Mouse (Mus musculus) stomach, embryonic 15.5 days (tissue): ENCODE results near the gene Fem1a. TPM values are rescaled to one million over a fixed set of nuclear protein-coding genes. Genes with fewer than 3 reads are reported as not detected.
A peak's percentile ranks its signal among the peaks of the same experiment; 100 is the strongest.

Experiments
- ATAC-seq: fragments of 200-750 bp; cut with Nextera tagmentation; 2 replicates; pipeline ENCODE4 v1.8.0; 2017; ENCODE audit warnings: low read depth, moderate number of reproducible peaks, moderate TSS enrichment; ENCODE audit not compliant: insufficient read depth, low FRiP score
- H3K27ac ChIP-seq: fragments of 300-500 bp; sonication (generic); 2 replicates; pipeline ENCODE4 v1.5.1; 2015; ENCODE audit warnings: mild to moderate bottlenecking, inconsistent platforms
- H3K27me3 ChIP-seq: fragments of 300-500 bp; sonication (generic); replicated peaks from 2 replicates; pipeline ENCODE4 v1.6.1; 2015; ENCODE audit warnings: inconsistent platforms
- H3K36me3 ChIP-seq: fragments of 300-500 bp; sonication (generic); 2 replicates; pipeline ENCODE4 v1.6.1; 2015; ENCODE audit warnings: inconsistent platforms
- H3K4me1 ChIP-seq: fragments of 300-500 bp; sonication (generic); 2 replicates; pipeline ENCODE4 v1.6.1; 2015; ENCODE audit warnings: inconsistent platforms
- H3K4me2 ChIP-seq: fragments of 300-500 bp; sonication (generic); 2 replicates; pipeline ENCODE4 v1.6.1; 2015; ENCODE audit warnings: mild to moderate bottlenecking, inconsistent platforms
- H3K4me3 ChIP-seq: fragments of 300-500 bp; sonication (generic); replicated peaks from 2 replicates; pipeline ENCODE4 v1.5.1; 2015; ENCODE audit warnings: inconsistent platforms
- H3K9ac ChIP-seq: fragments of 300-500 bp; sonication (generic); 2 replicates; pipeline ENCODE4 v1.6.1; 2015; ENCODE audit warnings: inconsistent platforms
- H3K9me3 ChIP-seq: fragments of 300-500 bp; sonication (generic); 2 replicates; pipeline ENCODE4 v1.6.1; 2016; ENCODE audit warnings: inconsistent platforms
- WGBS: fragments of 180-500 bp; shearing (Covaris S2); methylation state at CpG from one replicate; pipeline ENCODE4 v1.1.7; 2015; 5-methylcytosine and 5-hydroxymethylcytosine counted together
- polyA plus RNA-seq: library from polyadenylated mRNA; unstranded; fragments of >200 nt; fragmentation: Nextera tagmentation; extraction: Ambion mirVana; gene quantifications from 2 replicates; pipeline ENCODE4 v1.2.1, GENCODE M21; 2015

Gene Fem1a
- polyA plus RNA-seq, 1 experiment from 2014 or later = 12.7 TPM

DNA sequence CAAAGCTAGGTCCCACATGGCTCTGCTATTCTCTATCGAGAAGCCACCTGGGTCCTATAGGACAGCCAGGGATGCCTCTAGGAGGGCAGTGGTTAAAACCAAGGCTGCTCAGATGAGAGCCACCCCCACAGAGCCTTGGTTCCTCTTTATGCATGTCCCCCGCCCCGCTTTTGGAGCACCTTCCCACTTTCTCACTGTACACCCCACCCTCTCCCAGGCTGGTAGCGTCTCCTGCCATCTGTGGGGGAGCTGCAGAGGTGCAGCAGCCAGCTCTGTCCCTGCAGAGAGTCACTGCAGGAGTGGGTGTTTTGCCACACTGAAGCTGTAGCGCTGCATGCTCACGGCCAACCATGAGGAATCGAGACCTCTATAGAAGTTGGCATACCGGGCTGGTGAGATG lies 26.7 kb downstream of the Fem1a start:
- H3K4me2 ChIP-seq = no peak overlapping the region
- no peak overlapping the region for H3K9ac ChIP-seq
- no peak overlapping the region for H3K4me3 ChIP-seq
- H3K27me3 ChIP-seq = no peaks in the 10 kb centered on the region
- WGBS = 92% methylated on average over 8 of the region's 8 CpGs
- H3K36me3 ChIP-seq = peaks cover 47% of the 10 kb centered on the region
- no peak overlapping the region for H3K27ac ChIP-seq
- no peaks in the 10 kb centered on the region for H3K9me3 ChIP-seq
- no peak for ATAC-seq
- H3K4me1 ChIP-seq = peaks cover 16% of the 10 kb centered on the region

DNA sequence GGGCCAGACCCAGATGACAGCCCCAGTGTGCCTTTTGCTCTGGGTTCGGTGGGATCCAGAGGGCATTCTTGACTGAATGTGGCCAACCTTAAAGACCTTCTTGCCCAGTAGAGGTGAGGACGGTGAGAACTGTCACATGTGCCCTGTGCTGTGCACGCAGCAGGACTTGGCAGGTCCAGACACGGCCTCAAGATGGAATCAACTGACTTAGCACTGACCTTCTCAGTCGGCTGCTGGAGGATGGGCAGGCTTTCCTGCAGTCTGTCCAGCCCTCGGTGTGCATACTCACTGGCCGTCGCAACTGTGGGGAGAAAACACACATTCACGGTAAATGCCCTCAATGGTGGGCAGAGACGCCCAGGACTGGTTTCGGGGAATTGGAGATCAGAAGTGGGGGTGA lies 29.4 kb downstream of the Fem1a start:
- Histone ChIP-seq H3K4me2 (no peak overlapping the region), H3K9me3 (no peaks in the 10 kb centered on the region), H3K4me3 (no peak overlapping the region), H3K36me3 (peaks cover 39% of the 10 kb centered on the region), H3K27ac (no peak overlapping the region), H3K9ac (no peak overlapping the region), H3K27me3 (no peaks in the 10 kb centered on the region), H3K4me1 (peaks cover 26% of the 10 kb centered on the region)
- WGBS = 94% methylated on average over 11 of the region's 11 CpGs
- no peak for ATAC-seq

DNA sequence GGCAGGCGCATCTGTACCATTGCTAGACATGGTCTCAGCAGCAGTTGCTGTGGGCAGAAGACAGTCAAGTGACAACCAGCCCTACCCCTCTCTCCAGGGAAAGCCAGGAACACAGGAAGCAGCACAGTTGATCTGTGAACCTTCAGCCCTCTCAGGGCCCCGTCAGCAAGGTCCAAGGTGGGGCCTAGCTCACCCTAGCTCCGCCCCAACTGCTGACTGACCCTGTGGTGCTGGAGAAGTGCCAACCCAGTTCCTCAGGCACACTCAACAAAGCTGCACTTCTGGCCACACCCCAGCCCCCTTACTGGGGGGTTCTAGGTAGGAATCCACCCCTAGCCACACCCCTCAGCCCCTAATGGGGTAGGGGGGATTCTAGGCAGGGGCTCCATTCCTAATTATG lies 31.2 kb downstream of the Fem1a start:
- H3K9ac ChIP-seq = no peak overlapping the region
- peak overlapping the region; percentile 49 for H3K27ac ChIP-seq
- WGBS = 39% methylated on average over 3 of the region's 3 CpGs
- H3K36me3 ChIP-seq = peaks cover 32% of the 10 kb centered on the region
- no peaks in the 10 kb centered on the region for H3K9me3 ChIP-seq
- ATAC-seq = peak; percentile 9; the same call in 1 of the 2 replicates
- H3K4me3 ChIP-seq = peak overlapping the region; percentile 17; the same call in 1 of the 2 replicates
- peaks cover 31% of the 10 kb centered on the region for H3K4me1 ChIP-seq
- peak overlapping the region; percentile 44 for H3K4me2 ChIP-seq
- H3K27me3 ChIP-seq = no peaks in the 10 kb centered on the region

DNA sequence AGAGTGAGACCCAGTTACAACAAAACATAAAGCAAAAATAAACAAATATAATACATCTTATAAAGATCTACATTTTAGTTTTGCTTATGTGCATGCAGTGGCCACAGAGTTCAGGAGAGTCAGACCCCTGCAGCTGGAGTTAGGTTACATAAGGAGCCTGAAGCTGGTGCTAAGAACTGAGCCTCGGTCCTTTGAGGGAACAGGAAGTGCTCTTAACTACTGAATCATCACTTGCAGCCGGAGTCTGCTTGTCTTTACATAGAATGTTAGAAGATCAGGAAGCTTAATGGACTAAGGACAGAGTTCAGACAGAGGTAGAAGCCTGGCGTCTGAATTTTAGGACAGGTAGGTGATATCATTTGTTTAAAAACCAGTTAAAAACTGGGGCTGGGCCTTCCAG lies 32.3 kb downstream of the Fem1a start:
- no peak for ATAC-seq
- Histone ChIP-seq H3K4me1 (peaks cover 31% of the 10 kb centered on the region), H3K4me2 (peak overlapping the region; percentile 79), H3K27ac (peak overlapping the region; percentile 97), H3K27me3 (no peaks in the 10 kb centered on the region), H3K36me3 (peaks cover 31% of the 10 kb centered on the region), H3K9ac (no peak overlapping the region; the same call in 1 of the 2 replicates), H3K9me3 (no peaks in the 10 kb centered on the region), H3K4me3 (peak overlapping the region; percentile 57)
- 26% methylated on average over 3 of the region's 3 CpGs for WGBS

DNA sequence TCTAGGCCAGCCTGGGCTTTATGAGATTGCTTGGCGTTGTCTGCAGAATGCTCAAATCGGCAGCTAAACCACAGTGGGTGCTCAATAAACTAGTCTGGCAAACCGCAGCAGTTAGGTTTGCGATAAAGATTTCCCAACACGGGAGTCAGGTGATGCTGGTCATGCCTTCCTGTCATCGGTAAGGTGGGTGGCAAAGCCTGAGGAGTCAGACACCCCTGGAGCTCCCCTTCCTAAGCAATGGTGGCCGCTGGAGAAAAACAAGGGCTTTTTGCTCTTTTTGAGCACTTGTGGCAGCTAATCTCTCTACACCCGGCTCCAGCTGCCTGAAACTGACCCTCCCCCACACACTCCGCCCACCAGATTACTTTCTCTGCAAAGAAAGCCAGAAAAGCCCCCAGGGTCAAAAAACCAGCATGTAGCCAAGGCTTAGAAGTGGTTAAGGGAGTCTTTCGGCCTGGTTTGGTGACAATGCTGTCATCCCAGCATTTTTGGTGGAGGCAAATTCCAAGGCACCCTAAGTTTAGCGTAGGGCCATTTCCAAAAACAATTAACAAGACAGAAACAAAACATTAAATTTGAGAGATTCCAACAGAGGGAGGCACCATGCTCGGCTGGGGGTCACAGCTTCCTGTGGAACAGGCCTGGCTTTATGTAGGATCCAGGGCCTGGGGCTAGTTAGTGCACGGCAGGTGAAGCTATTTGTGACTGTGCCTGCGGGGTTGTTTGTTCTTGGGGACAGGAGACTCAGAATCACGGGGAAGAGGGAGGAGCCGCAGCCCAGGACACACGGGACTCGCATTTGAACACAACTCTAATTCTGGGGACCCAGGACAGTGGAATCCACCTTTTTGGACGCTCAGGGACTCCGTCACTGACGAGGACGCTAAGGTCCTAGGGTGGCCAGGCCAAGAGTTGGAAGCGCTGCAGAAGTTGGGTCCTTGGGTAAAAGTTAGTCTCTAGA lies 33.0 kb downstream of the Fem1a start:
- no peaks in the 10 kb centered on the region for H3K9me3 ChIP-seq
- peak overlapping the region; percentile 57 for H3K4me3 ChIP-seq
- 3% methylated on average over 23 of the region's 23 CpGs for WGBS

DNA sequence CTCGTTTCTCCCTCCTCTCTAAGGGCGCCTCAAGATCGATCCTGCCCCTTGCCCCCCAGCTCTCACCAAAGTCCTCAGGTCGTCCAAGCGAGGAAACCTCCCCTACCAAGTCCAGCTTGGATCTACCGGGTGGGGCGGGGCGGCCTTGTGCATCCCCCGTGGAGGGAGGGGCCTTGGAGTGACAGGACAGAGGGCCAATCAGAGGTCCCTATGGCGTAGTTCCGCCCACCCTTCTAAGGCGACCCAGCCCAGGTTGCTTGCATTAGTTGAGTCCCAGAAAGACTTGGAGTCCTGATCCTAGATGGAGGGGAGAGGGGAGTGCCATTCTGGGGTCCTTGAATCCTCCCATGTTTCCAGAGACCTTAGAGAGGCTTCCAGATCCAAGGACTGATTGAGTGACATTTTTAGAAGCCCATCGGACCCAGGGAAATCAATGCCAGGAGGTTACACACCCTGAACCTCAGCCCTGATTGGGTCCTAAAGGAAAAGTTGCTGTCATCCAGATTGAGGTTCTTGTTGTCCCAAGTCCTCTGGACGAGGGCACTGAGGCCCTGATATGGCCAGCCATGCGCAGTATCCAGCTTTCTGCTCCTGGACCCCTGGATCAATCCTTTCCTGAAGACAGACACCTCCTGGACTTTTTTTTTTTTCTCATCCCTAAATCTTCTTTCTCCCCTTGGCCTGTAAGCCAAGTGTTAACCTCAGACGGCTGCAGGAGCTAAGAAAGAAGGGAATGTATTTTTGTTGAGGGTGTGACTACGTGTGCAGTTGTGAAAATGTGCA lies 34.0 kb downstream of the Fem1a start:
- Histone ChIP-seq H3K9me3 (no peaks in the 10 kb centered on the region), H3K27me3 (no peaks in the 10 kb centered on the region), H3K4me2 (peak overlapping the region; percentile 79), H3K4me3 (peak overlapping the region; percentile 57), H3K36me3 (peaks cover 14% of the 10 kb centered on the region), H3K4me1 (peaks cover 31% of the 10 kb centered on the region), H3K27ac (peak overlapping the region; percentile 97), H3K9ac (peak overlapping the region; percentile 45)
- 4% methylated on average over 17 of the region's 17 CpGs for WGBS
- peak; percentile 87 for ATAC-seq

More for the DNA sequence above, 33.0 kb downstream of the Fem1a start:
- Histone ChIP-seq H3K36me3 (peaks cover 23% of the 10 kb centered on the region), H3K27me3 (no peaks in the 10 kb centered on the region), H3K9ac (peak overlapping the region; percentile 45), H3K27ac (peak overlapping the region; percentile 97), H3K4me1 (peaks cover 31% of the 10 kb centered on the region), H3K4me2 (peak overlapping the region; percentile 79)
- ATAC-seq = peak; percentile 8; the same call in 1 of the 2 replicates

DNA sequence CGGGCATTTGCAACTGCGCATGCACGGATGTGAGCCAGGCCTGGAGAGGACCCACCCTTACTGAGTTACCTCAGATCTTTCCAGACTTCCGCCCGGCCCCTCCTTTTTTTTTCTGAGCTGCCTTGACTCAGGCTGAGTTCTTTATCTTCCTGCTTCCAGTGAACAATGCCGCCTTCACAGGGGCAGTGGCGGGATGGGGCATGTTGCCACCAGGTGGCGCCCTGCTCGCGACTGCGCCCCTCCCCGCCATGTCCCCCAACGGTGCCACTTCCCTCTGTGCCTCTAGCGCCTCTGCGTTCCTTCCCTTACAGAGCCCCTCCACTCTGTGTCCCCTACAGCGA lies 34.5 kb downstream of the Fem1a start:
- Histone ChIP-seq H3K27ac (peak overlapping the region; percentile 97), H3K4me3 (peak overlapping the region; percentile 57), H3K9me3 (no peaks in the 10 kb centered on the region), H3K9ac (peak overlapping the region; percentile 19; the same call in 1 of the 2 replicates), H3K4me2 (peak overlapping the region; percentile 79), H3K4me1 (peaks cover 31% of the 10 kb centered on the region), H3K27me3 (no peaks in the 10 kb centered on the region), H3K36me3 (peaks cover 8% of the 10 kb centered on the region)
- peak; percentile 88 for ATAC-seq
- whole genome bisulfite sequencing = 2% methylated on average over 16 of the region's 16 CpGs

DNA sequence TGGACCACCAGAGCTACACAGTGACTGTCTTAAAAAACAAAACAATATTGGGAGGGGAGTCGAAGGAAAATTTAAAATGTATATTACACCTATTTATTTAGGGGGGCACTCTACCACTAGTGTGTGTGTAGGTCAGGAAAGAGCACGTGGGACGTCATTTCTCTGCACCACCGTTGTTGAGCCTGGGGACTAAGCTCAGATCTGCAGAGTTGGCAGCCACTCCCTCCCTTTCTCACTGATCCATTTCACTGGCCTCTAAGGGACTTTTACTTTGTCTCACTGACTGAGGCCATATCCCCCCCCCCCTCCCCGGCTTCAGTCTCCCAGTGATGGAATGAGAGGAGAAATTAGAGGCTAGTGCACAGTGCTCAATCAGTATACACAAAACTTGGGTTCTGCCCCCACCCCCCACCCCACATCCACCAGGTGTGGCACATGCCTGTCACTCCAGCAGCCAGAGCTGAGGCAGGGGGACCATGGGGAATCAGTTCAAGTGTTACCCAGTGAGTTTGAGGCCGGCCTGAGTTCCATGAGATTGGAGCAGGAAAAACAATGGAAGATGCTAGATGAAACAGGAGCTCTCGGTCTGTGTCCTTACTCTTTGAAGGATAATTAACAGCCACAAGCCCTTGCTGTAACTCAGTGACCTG lies 35.3 kb downstream of the Fem1a start:
- WGBS = 82% methylated on average over 7 of the region's 7 CpGs
- H3K4me2 ChIP-seq = no peak overlapping the region

DNA sequence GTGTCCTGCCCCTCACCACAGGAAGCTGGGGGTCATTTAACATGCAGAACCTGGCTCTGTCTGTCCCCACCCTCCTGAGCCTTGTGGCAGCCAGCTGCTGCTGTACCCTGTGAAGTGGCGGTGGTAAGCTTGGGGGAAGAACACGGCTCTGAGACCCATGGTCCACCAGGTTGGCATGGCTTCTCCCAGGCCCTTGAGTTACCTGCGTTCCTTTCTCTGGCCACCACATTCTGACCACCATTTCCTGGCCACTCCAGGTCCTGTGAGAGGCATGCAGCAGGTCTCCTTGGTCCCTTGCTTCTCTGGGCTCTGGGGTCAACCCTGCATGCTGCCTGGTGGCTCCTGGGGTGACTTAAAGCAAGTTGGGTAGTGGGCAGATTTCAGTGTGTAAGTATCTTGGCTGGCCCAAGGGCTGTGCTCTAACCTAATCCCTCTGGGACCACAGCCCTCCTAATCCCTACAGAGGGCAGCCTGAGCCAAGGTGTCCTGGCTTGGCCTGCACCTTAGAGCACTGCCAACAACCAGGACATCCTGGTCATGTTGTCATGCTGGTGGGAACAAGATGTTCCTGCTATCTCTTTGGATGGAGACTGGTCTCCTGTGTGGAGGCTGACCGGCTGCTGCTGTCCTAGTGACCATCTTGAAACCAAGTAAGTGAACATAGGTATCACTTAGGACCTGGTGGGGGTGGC lies 36.1 kb downstream of the Fem1a start, which contains the start of gene Plin3:
Plin3 (minus strand) TSS at position 343 of the 692 bp plus-strand sequence.
- no peak within 1 kb of the TSS for H3K9ac ChIP-seq
- no peak within 1 kb of the TSS for H3K4me2 ChIP-seq
- WGBS = 89% methylated on average over 4 of the region's 4 CpGs

More for the DNA sequence above, 35.3 kb downstream of the Fem1a start:
- Histone ChIP-seq H3K9ac (no peak overlapping the region), H3K36me3 (0 out of 2 replicates have a peak, but pooled peaks cover under 1% of the 10 kb centered on the region), H3K4me3 (no peak overlapping the region), H3K9me3 (no peaks in the 10 kb centered on the region), H3K27me3 (no peaks in the 10 kb centered on the region), H3K27ac (peak overlapping the region; percentile 97), H3K4me1 (peaks cover 29% of the 10 kb centered on the region)
- no peak for ATAC-seq

DNA sequence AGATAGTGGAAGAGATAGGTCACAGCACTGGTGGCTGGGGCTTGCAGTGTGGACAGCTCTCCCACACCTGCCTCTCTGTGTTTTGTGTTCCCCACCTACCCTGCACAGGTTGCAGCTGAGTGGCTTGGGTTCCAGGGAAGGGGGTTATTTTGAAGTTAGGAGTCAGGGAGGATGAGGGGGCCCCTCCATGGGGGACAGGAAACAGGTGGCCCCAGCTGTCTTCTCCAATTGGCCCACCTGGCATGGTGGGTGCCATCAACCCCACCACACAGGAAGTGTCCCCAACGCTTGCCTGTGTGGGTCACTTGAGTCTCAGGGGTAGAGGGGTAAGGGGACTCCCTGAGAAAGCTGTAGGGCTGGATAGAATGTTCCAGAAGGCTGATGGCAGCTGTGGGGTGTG lies 36.7 kb downstream of the Fem1a start:
- H3K4me1 ChIP-seq = peaks cover 18% of the 10 kb centered on the region
- no peak overlapping the region for H3K4me3 ChIP-seq
- WGBS = 57% methylated on average over 1 of the region's 1 CpGs
- no peak overlapping the region for H3K9ac ChIP-seq
- no peak overlapping the region for H3K4me2 ChIP-seq
- H3K9me3 ChIP-seq = no peaks in the 10 kb centered on the region
- H3K27me3 ChIP-seq = no peaks in the 10 kb centered on the region
- no peak for ATAC-seq
- no peak overlapping the region for H3K27ac ChIP-seq
- no peaks in the 10 kb centered on the region for H3K36me3 ChIP-seq

More for the DNA sequence above, 36.1 kb downstream of the Fem1a start, which contains the start of gene Plin3:
- Histone ChIP-seq H3K27me3 (no peaks in the 10 kb centered on the region), H3K27ac (peak within 1 kb of the TSS; percentile 97; the same call in 1 of the 2 replicates), H3K36me3 (no peaks in the 10 kb centered on the region), H3K4me1 (peaks cover 24% of the 10 kb centered on the region), H3K4me3 (no peak within 1 kb of the TSS), H3K9me3 (no peaks in the 10 kb centered on the region)
- no peak for ATAC-seq

DNA sequence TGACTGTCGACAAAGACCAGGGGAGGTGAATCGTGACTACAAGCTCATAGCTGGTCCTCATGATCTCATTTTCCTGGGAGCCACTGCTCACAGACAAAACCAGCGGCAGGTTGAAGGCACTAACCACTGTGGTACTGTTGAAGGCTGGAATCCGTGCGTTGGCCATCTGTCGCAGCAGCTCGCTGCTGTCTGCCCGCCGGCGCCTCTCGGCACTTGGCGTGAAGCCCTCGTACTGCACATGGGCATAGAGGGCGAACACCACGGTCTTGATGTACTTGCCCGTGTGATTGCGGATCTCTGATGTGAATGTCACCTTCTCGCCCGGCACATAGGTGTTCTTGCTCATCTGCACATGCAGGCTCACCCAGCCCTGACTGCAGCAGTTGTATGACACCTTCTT lies 37.6 kb downstream of the Fem1a start:
- Histone ChIP-seq H3K4me1 (peaks cover 10% of the 10 kb centered on the region), H3K9me3 (no peaks in the 10 kb centered on the region), H3K36me3 (no peaks in the 10 kb centered on the region), H3K27ac (no peak overlapping the region), H3K4me3 (no peak overlapping the region), H3K4me2 (no peak overlapping the region), H3K27me3 (no peaks in the 10 kb centered on the region), H3K9ac (no peak overlapping the region)
- 87% methylated on average over 19 of the region's 19 CpGs for WGBS
- ATAC-seq = no peak
